In the genomic region with DNA sequence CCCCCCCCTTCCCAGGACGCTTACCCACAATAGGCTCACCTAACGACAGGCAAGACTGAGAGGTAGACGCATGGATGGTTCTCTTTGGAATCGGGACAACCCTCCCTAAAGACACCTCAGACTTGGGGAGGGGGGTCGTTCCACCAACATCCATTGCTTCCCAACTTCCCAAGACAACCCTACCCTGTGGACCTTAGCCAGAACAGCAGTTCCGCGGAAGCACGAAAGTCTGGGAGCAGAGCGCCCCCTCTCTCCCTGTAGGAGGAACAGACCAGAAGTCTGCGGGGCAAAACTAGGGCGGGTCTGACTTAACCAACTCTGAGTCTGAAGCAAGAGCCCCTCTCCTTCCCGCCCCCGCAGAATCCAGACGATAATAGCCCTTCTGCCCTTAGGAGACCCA, we compare ENCODE assay signal across 8 mouse cellular contexts. TPM values are rescaled to one million over a fixed set of nuclear protein-coding genes. Genes with fewer than 3 reads are reported as not detected.
DNase-seq lines count a peak whose midpoint lies in the region; ATAC-seq and TF ChIP-seq lines count a peak whose summit lies in the region.
"Had no signal": no experiment of that assay in that cellular context is flagged by ENCODE, and none has a peak within 500 bp of the region (broad histone marks: within the 10 kb centered on the region; RNA-seq: fewer than 3 reads in every experiment).

No protein-coding gene starts in this region.

- no peak for ATAC-seq in erythroid progenitor cell, adult 5-6 weeks (replicated peaks; ENCODE audit: low FRiP score, poor library complexity, severe bottlenecking)

- intact Hi-C loops in gastrocnemius, postnatal 36 days (cut with DNase I), result loop anchor here (2.0 kb wide), 1 partner anchor 335 kb away; no protein-coding TSS in a partner anchor

- DNase-seq in right cerebral cortex, adult 18-20 months, result peak; percentile 53
- no peak for DNase-seq in right cerebral cortex, postnatal 36 days (ENCODE audit: low spot score in 2 of 2)
- DNase-seq in cerebellum, adult 2 months, result peak; percentile 25 to 43
- DNase-seq in gastrocnemius, postnatal 36 days, result peak; percentile 32 to 33
- DNase-seq in layer of hippocampus, postnatal 36 days, result peak; percentile 48 to 50
- peak; percentile 44 for DNase-seq in neural tube, embryonic 10.5 days (ENCODE audit: extremely low spot score, low spot score)

- peaks cover 7% of the 10 kb centered on the region; the same call in 1 of the 2 replicates for H3K27me3 ChIP-seq in cerebellum, adult 2 months (ENCODE audit: control insufficient read depth, insufficient read depth, low read length)

- TF ChIP-seq POLR2A in cerebellum, adult 2 months (IDR thresholded peaks at IDR 0.05; ENCODE audit: borderline replicate concordance, insufficient read depth, low read length), result no peak

- 4% methylated on average over 14 of the region's 14 CpGs for whole genome bisulfite sequencing in cerebellum, adult 2 months

- no peaks in the 10 kb centered on the region; the same call in 1 of the 2 replicates for H3K4me1 ChIP-seq in cerebellum, adult 2 months (ENCODE audit: control insufficient read depth, insufficient read depth, low read length)

- no peak overlapping the region for H3K4me3 ChIP-seq in cerebellum, adult 2 months (replicated peaks; ENCODE audit: insufficient read depth, low read depth, low read length)

- peak; percentile 63 for TF ChIP-seq CTCF in cerebellum, adult 2 months (IDR thresholded peaks at IDR 0.05; ENCODE audit: borderline replicate concordance, insufficient read depth, low read depth, low read length)

- no peak overlapping the region for H3K27ac ChIP-seq in cerebellum, adult 2 months (ENCODE audit: insufficient read depth, low read length)
- H3K27ac ChIP-seq: limb, embryonic 13.5 days had no signal

RNA-seq across cellular contexts. Expression of a gene that starts 1.5 kb away (rescaled TPM):
- 5.6 and 6.1 TPM in 2 replicates for polyA plus RNA-seq in cerebellum, adult 2 months (2012; rRNA removed)
- under 1 TPM; 0.33 to 0.67 TPM for total RNA-seq in gastrocnemius, postnatal 36 days (2021)
- total RNA-seq in layer of hippocampus, postnatal 36 days (2021), result 1 to 10 TPM; 6.0 to 7.6 TPM
- total RNA-seq in erythroid progenitor cell, adult 5-6 weeks (2015; ENCODE audit: low replicate concordance), result not detected in 2 replicates
- total RNA-seq in erythroid progenitor cell, adult 5-6 weeks (2017; ENCODE audit: low replicate concordance), result not detected in 2 replicates

Comparison
In these comparisons a context has a peak if more than half of its experiments do, and no peak if none do; other contexts are left out.
1. DNase-seq: peak in right cerebral cortex, adult 18-20 months (single experiment), cerebellum, adult 2 months (2 of 2), gastrocnemius, postnatal 36 days (2 of 2), layer of hippocampus, postnatal 36 days (2 of 2) and neural tube, embryonic 10.5 days (single experiment); none in right cerebral cortex, postnatal 36 days (0 of 2).
2. RNA of a gene that starts 1.5 kb away (total RNA-seq): 6.0 to 7.6 TPM in layer of hippocampus, postnatal 36 days; 0.33 to 0.67 TPM in gastrocnemius, postnatal 36 days and not detected in erythroid progenitor cell, adult 5-6 weeks; every median in the first group is over 4 times any median in the second.